Mouse (Mus musculus): Measurements from ENCODE around the gene Vps33b.

- TF ChIP-seq CTCF (IDR thresholded peaks at IDR 0.05; ENCODE audit: low read depth, low read length) (no peak), POLR2A (IDR thresholded peaks at IDR 0.05; ENCODE audit: extremely low read depth, insufficient read depth, low read length) (no peak)
Measured at GRCm38 (mm10) chr7:80307766-80308165, 38.3 kb downstream of the Vps33b start.
